Mouse (Mus musculus) megakaryocyte-erythroid progenitor cell, adult 5-6 weeks (primary cell): ENCODE results near the gene Sytl1. TPM values are rescaled to one million over a fixed set of nuclear protein-coding genes. Genes with fewer than 3 reads are reported as not detected.

Experiments
- ATAC-seq: replicated peaks from 2 replicates; pipeline ENCODE4 v1.8.0; 2016; ENCODE audit warnings: mild to moderate bottlenecking, inconsistent platforms; ENCODE audit not compliant: severe bottlenecking, poor library complexity, low FRiP score, low TSS enrichment
- total RNA-seq, 2 experiments: library from RNA; stranded (forward) in 1 of 2; stranded (reverse) in 1 of 2; fragments of 200-1000, 215-1000 nt in 1 of 2; fragments of >200 nt in 1 of 2; fragmentation: Nextera tagmentation in 1 of 2; gene quantifications; 2 replicates each; pipeline ENCODE4 v1.2.3; 2014 to 2017

Gene Sytl1
- total RNA-seq (2014; fragmentation: Nextera tagmentation) (0.44 and 1.6 TPM in 2 replicates), total RNA-seq (2017) (1.9 TPM in 1 of 2 replicates, not detected in the other)

GRCm38 (mm10) chr4:133262882-133263281 is at the start of gene Sytl1:
TSS of gene Sytl1 (minus strand) at chr4:133263113.
- peak; percentile 57 for ATAC-seq

GRCm38 (mm10) chr4:133309948-133310347 is 47.0 kb upstream of the Sytl1 start:
- ATAC-seq = peak; percentile 67; the same call in 1 of the 2 replicates

- peak; percentile 70 for ATAC-seq
These were observed 44.4 kb upstream of the Sytl1 start for GRCm38 (mm10) chr4:133307331-133307730.

- no peak for ATAC-seq
These were observed 42.9 kb upstream of the Sytl1 start for GRCm38 (mm10) chr4:133305825-133306224.

GRCm38 (mm10) chr4:133304770-133305169 is 41.9 kb upstream of the Sytl1 start:
- no peak for ATAC-seq

GRCm38 (mm10) chr4:133302668-133303067 is 39.8 kb upstream of the Sytl1 start:
- no peak for ATAC-seq

GRCm38 (mm10) chr4:133301802-133302201 is 38.9 kb upstream of the Sytl1 start:
- ATAC-seq = peak; percentile 31

- no peak for ATAC-seq
These were observed 37.5 kb upstream of the Sytl1 start for GRCm38 (mm10) chr4:133300421-133300820.

GRCm38 (mm10) chr4:133299701-133300100 is 36.8 kb upstream of the Sytl1 start:
- no peak for ATAC-seq

GRCm38 (mm10) chr4:133298516-133299365 is 35.8 kb upstream of the Sytl1 start:
- ATAC-seq = no peak

- ATAC-seq = peak; percentile 83
These were observed 34.9 kb upstream of the Sytl1 start for GRCm38 (mm10) chr4:133297801-133298238.

- no peak for ATAC-seq
These were observed 34.4 kb upstream of the Sytl1 start for GRCm38 (mm10) chr4:133297360-133297759.

GRCm38 (mm10) chr4:133294084-133294483 is 31.2 kb upstream of the Sytl1 start:
- no peak for ATAC-seq

- no peak for ATAC-seq
These were observed 30.3 kb upstream of the Sytl1 start for GRCm38 (mm10) chr4:133292901-133293843.

GRCm38 (mm10) chr4:133292405-133292804 is 29.5 kb upstream of the Sytl1 start:
- ATAC-seq = no peak

- ATAC-seq = 0 out of 2 replicates have a peak, but pooled peaks have one; percentile 40
These were observed 28.3 kb upstream of the Sytl1 start for GRCm38 (mm10) chr4:133291255-133291654.

GRCm38 (mm10) chr4:133286476-133287077 is 23.7 kb upstream of the Sytl1 start:
- no peak for ATAC-seq

GRCm38 (mm10) chr4:133285950-133286349 is 23.0 kb upstream of the Sytl1 start:
- peak; percentile 82 for ATAC-seq

GRCm38 (mm10) chr4:133285299-133285698 is 22.4 kb upstream of the Sytl1 start:
- ATAC-seq = peak; percentile 83
